Mouse (Mus musculus): Measurements from ENCODE around the gene Spryd3.

- TF ChIP-seq CTCF (IDR thresholded peaks at IDR 0.05 in 2 of 3, conservative IDR thresholded peaks at IDR 0.05 in 1 of 3; ENCODE audit: control insufficient read depth in 1 of 3, insufficient read depth in 1 of 3, low read depth in 2 of 3, low read length in 3 of 3, poor library complexity in 1 of 3, severe bottlenecking in 1 of 3), result no peak
- no peak for TF ChIP-seq MYB (IDR thresholded peaks at IDR 0.05; ENCODE audit: low read depth, low read length)
- TF ChIP-seq USF2 (IDR thresholded peaks at IDR 0.05; ENCODE audit: borderline replicate concordance in 1 of 2, insufficient read depth in 1 of 2, low read depth in 1 of 2, low read length in 2 of 2), result no peak
- TF ChIP-seq MAFK (IDR thresholded peaks at IDR 0.05; ENCODE audit: borderline replicate concordance, low read depth, low read length), result no peak
- no peak for TF ChIP-seq UBTF (IDR thresholded peaks at IDR 0.05; ENCODE audit: borderline replicate concordance, insufficient read depth, low read depth, low read length)
- no peak for TF ChIP-seq USF1 (IDR thresholded peaks at IDR 0.05; ENCODE audit: low read depth, low read length)
- TF ChIP-seq POLR2AphosphoS2 (IDR thresholded peaks at IDR 0.05; ENCODE audit: low read length), result no peak
- no peak for TF ChIP-seq ZKSCAN1 (IDR thresholded peaks at IDR 0.05; ENCODE audit: low read depth, low read length)
- no peak for TF ChIP-seq TCF12 (IDR thresholded peaks at IDR 0.05; ENCODE audit: low read depth, low read length)
- TF ChIP-seq ZC3H11A (IDR thresholded peaks at IDR 0.05; ENCODE audit: low read depth, low read length), result no peak
- no peak for TF ChIP-seq ZNF384 (IDR thresholded peaks at IDR 0.05; ENCODE audit: low read depth, low read length)
These were observed 16.6 kb upstream of the Spryd3 start for GRCm38 (mm10) chr15:102152646-102153045.
